Mouse (Mus musculus) neural tube, embryonic 15.5 days (tissue): ENCODE measurements around the gene Washc2. TPM values are rescaled to one million over a fixed set of nuclear protein-coding genes. Genes with fewer than 3 reads are reported as not detected.
"Not testable (repeated sequence)": the region's sequence is repeated elsewhere in the genome, so short reads cannot be mapped to it uniquely, and the experiment has no call there.

Source experiments
- ATAC-seq: fragments of 200-750 bp; cut with Nextera tagmentation; 2 replicates; pipeline ENCODE4 v1.8.0; 2017; ENCODE audit warnings: mild to moderate bottlenecking, moderate TSS enrichment, moderate library complexity; ENCODE audit not compliant: low FRiP score
- H3K27ac ChIP-seq: fragments of 300-500 bp; sonication (generic); replicated peaks from 2 replicates; pipeline ENCODE4 v1.5.1; 2015; ENCODE audit warnings: mild to moderate bottlenecking, inconsistent platforms
- H3K27me3 ChIP-seq: fragments of 300-500 bp; sonication (generic); replicated peaks from 2 replicates; pipeline ENCODE4 v1.6.1; 2015; ENCODE audit warnings: inconsistent platforms
- H3K36me3 ChIP-seq: fragments of 300-500 bp; sonication (generic); 2 replicates; pipeline ENCODE4 v1.6.1; 2015; ENCODE audit warnings: inconsistent platforms
- H3K4me1 ChIP-seq: fragments of 300-500 bp; sonication (generic); 2 replicates; pipeline ENCODE4 v1.6.1; 2015; ENCODE audit warnings: inconsistent platforms
- H3K4me2 ChIP-seq: fragments of 300-500 bp; sonication (generic); 2 replicates; pipeline ENCODE4 v1.6.1; 2015; ENCODE audit warnings: inconsistent platforms, mild to moderate bottlenecking, moderate library complexity
- H3K4me3 ChIP-seq: fragments of 300-500 bp; sonication (generic); replicated peaks from 2 replicates; pipeline ENCODE4 v1.5.1; 2015; ENCODE audit warnings: mild to moderate bottlenecking, inconsistent platforms
- H3K9ac ChIP-seq: fragments of 300-500 bp; sonication (generic); replicated peaks from 2 replicates; pipeline ENCODE4 v1.6.1; 2015; ENCODE audit warnings: mild to moderate bottlenecking, inconsistent platforms
- H3K9me3 ChIP-seq: fragments of 300-500 bp; sonication (generic); replicated peaks from 2 replicates; pipeline ENCODE4 v1.6.1; 2016; ENCODE audit warnings: inconsistent platforms
- WGBS: fragments of 180-500 bp; shearing (Covaris S2); methylation state at CpG from one replicate; pipeline ENCODE4 v1.1.7; 2015; ENCODE audit warnings: mixed read lengths; 5-methylcytosine and 5-hydroxymethylcytosine counted together
- polyA plus RNA-seq: library from polyadenylated mRNA; unstranded; fragments of >200 nt; fragmentation: Nextera tagmentation; extraction: Ambion mirVana; gene quantifications from 2 replicates; pipeline ENCODE4 v1.2.1, GENCODE M21; 2015

Gene Washc2
- 62.3 and 65.8 TPM in 2 replicates for polyA plus RNA-seq

DNA sequence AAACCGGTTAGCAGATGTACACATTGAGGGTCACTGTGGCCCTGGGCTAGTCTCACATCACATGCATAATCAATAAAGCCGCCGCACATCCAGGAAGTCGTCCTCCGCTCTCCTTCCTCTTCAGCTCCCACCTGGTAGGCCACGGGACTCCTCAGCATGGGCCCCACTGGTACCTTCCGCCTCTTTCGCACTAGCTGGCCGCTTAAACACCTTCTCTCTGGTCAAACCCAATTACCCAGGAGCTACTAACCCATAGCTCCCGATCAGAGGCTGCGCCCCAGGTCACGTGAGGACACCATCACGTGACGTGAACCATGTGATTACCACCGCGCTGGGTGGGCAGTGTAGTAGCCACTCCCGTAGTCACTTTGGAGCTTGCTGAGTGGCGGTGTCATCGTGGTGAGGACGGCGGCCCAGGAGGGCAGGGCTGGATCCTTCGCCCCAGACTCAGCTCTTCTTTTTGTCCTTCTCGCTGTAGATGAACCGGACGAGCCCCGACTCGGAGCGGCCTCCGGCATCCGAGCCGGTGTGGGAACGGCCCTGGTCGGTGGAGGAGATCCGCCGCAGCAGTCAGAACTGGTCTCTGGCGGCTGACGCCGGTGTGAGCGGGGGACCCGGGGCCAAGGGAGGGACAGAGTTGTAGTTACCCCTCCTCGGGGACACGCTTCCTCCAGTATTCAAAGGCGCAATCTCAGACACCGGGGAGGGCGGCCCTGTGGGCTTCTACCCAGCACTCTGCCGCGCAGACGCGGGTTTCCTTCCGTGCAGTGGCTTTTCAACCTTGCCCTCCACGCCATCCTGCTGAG, at the start of gene Washc2:
Gene Washc2 (plus strand): TSS at position 310 of the 806 bp plus-strand sequence.
- peak; percentile 98 for ATAC-seq
- H3K4me2 ChIP-seq: peak within 1 kb of the TSS; percentile 81
- H3K27me3 ChIP-seq: no peaks in the 10 kb centered on the region
- peak within 1 kb of the TSS; percentile 87 for H3K27ac ChIP-seq
- peaks cover 25% of the 10 kb centered on the region for H3K4me1 ChIP-seq
- peaks cover 18% of the 10 kb centered on the region for H3K36me3 ChIP-seq
- WGBS: under 1% methylated on average over 51 of the region's 51 CpGs
- peak within 1 kb of the TSS; percentile 87 for H3K9ac ChIP-seq
- H3K4me3 ChIP-seq: peak within 1 kb of the TSS; percentile 92
- no peaks in the 10 kb centered on the region for H3K9me3 ChIP-seq

DNA sequence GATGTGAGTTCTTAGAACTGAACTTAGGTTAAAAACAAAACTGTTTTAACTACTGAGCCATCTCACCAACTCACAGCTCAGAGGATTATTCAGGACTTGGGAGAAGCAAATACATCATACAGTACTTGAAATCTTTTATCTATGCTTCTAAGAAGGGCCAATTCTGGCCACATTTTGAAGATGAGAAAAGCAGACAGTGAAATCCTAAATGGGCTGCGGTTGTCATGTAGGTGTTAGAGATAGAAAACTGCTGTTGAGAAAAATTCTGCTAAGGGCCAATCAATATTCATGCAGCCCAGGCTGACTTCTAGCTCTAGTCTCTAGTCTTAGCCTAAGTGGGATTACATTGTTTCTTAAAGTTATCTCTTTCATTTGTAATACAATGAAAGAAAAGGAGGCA, 41.5 kb upstream of the Washc2 start:
- Histone ChIP-seq H3K36me3 (peaks cover 6% of the 10 kb centered on the region), H3K27ac (no peak overlapping the region), H3K9ac (no peak overlapping the region), H3K27me3 (no peaks in the 10 kb centered on the region), H3K9me3 (no peaks in the 10 kb centered on the region), H3K4me3 (no peak overlapping the region), H3K4me1 (no peaks in the 10 kb centered on the region), H3K4me2 (no peak overlapping the region)
- no peak for ATAC-seq
- 93% methylated on average over 1 of the region's 1 CpGs for WGBS

DNA sequence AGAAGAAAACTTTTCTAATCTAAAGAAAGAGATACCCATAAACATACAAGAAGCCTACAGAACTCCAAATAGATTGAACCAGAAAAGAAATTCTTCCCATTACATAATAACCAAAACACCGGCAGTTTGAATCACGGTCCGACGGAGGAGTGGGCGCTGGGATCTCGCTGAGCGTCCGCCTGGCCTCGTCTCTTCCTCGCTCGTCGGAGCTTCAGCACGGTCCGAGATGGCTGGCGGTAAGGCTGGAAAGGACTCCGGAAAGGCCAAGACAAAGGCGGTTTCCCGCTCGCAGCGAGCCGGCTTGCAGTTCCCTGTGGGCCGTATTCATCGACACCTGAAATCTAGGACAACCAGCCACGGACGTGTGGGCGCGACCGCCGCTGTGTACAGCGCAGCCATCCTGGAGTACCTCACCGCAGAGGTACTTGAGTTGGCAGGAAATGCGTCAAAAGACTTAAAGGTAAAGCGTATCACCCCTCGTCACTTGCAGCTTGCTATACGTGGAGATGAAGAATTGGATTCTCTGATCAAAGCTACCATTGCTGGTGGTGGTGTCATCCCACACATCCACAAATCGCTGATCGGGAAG, 34.2 kb upstream of the Washc2 start:
- WGBS: 70% methylated on average over 37 of the region's 37 CpGs
- not testable (repeated sequence) for H3K27ac ChIP-seq, H3K4me3 ChIP-seq, H3K27me3 ChIP-seq, H3K4me1 ChIP-seq, H3K9ac ChIP-seq, H3K4me2 ChIP-seq, ATAC-seq, H3K9me3 ChIP-seq
- peaks cover 12% of the 10 kb centered on the region for H3K36me3 ChIP-seq

DNA sequence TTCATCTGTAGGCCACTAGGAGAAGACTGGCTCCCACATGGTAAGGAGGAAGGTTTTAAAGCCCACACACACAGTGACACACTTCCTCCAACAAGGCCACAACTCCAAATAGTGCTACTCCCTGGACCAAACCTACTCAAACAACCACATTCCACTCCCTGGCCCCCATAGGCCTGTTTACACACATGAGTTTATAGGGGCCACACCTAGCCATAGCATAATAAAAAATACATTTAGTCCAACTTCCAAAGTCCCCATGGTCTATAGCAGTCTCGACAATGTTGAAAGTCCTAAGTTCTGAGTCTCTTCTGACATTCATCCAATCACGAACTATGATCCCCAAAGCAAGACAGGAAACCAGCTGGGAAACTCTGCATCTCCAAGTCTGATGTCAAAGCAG, 29.5 kb upstream of the Washc2 start:
- WGBS: 93% methylated on average over 2 of the region's 2 CpGs
- no peak overlapping the region for H3K9ac ChIP-seq

DNA sequence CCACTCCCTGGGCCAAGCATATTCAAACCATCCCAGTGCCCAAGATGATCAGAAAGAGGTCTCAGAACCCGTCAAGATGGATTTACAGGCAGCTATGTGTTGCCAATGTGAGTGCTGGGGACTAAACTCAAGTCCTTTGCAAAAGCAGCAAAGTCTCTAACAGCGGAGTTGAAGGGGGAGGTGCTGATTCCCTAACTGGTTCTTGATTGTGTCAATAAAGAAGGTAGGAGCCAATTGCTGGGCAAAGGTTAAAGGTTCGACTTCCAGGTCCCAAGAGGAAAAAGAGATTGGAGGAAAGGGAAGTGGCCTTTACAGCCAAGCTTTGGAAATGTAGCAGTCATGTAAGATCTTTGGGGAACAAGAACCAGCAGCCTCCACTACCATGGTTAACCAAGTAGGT, 27.1 kb upstream of the Washc2 start:
- no peak overlapping the region for H3K9ac ChIP-seq
- H3K4me3 ChIP-seq: no peak overlapping the region
- no peak for ATAC-seq
- H3K4me2 ChIP-seq: no peak overlapping the region
- no peak overlapping the region for H3K27ac ChIP-seq
- H3K27me3 ChIP-seq: no peaks in the 10 kb centered on the region
- WGBS: 60% methylated on average over 3 of the region's 3 CpGs
- H3K36me3 ChIP-seq: peaks cover 12% of the 10 kb centered on the region; the same call in 1 of the 2 replicates
- H3K9me3 ChIP-seq: no peaks in the 10 kb centered on the region
- H3K4me1 ChIP-seq: no peaks in the 10 kb centered on the region

More for the DNA sequence above, 29.5 kb upstream of the Washc2 start:
- ATAC-seq: no peak
- Histone ChIP-seq H3K4me3 (no peak overlapping the region), H3K9me3 (no peaks in the 10 kb centered on the region), H3K27ac (no peak overlapping the region), H3K4me1 (no peaks in the 10 kb centered on the region), H3K27me3 (no peaks in the 10 kb centered on the region), H3K36me3 (peaks cover 16% of the 10 kb centered on the region), H3K4me2 (no peak overlapping the region)

DNA sequence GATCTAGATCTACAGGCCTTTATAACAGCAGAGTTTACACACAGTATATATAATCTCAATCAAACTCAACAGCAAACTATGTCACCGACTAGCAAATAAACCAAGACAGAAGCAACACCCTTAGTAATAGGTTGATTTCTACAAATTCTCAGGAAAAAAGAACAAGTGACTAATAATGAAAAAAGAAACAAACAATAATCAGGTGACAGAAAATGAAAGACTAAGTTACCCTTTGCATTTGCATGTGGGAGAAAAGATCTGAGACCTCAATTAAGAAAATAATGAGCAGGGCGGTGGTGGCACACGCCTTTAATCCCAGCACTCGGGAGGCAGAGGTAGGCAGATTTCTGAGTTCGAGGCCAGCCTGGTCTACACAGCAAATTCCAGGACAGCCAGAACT, 24.3 kb upstream of the Washc2 start:
- Histone ChIP-seq H3K27me3 (no peaks in the 10 kb centered on the region), H3K4me2 (no peak overlapping the region), H3K4me1 (0 out of 2 replicates have a peak, but pooled peaks cover 3% of the 10 kb centered on the region), H3K4me3 (no peak overlapping the region), H3K9me3 (no peaks in the 10 kb centered on the region), H3K36me3 (peaks cover 5% of the 10 kb centered on the region; the same call in 1 of the 2 replicates), H3K27ac (no peak overlapping the region), H3K9ac (no peak overlapping the region)
- 91% methylated on average over 5 of the region's 5 CpGs for WGBS
- ATAC-seq: no peak

DNA sequence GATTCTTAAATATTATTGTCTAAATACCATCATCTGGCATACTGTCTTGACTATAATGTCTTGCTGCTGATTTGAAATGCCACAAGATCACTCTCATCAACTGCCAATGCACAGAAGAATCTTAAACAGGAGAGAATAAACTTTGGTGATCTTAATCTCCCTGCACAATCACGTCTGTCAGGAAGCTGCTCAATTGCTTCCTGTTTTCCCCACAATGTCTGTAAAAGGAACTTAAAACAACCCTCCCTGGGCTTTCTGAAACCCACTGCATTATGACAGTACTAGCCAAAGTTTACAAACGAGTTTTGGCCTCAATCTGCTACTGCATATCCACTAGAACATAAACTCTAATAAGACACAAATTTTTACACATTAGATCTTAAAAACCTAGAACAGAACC, 21.4 kb upstream of the Washc2 start:
- Histone ChIP-seq H3K36me3 (no peaks in the 10 kb centered on the region), H3K27me3 (no peaks in the 10 kb centered on the region), H3K9me3 (no peaks in the 10 kb centered on the region), H3K27ac (no peak overlapping the region), H3K9ac (no peak overlapping the region), H3K4me2 (no peak overlapping the region), H3K4me1 (peaks cover 19% of the 10 kb centered on the region), H3K4me3 (no peak overlapping the region)
- WGBS: 44% methylated on average over 2 of the region's 2 CpGs
- ATAC-seq: no peak

DNA sequence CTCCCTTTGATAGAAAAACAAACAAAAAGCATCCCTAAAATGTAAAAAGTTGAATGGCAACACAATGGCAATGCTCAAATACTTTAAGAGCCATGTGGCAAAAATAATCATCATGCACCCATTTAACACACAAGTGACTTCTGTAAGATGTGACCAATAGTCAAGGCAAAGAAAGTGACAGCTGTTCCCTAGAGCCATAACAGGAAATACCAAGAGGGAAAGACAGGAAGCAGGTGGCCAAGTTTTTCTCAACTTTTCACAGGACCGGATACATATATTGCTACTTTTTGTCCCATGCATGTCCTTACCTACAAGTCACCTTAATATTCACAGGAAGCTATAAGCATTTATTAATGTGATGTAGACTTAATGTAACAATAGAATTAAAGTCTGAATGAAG, 18.4 kb upstream of the Washc2 start:
- Histone ChIP-seq H3K27ac (no peak overlapping the region), H3K4me1 (peaks cover 37% of the 10 kb centered on the region), H3K9me3 (no peaks in the 10 kb centered on the region), H3K27me3 (no peaks in the 10 kb centered on the region), H3K9ac (no peak overlapping the region), H3K36me3 (no peaks in the 10 kb centered on the region), H3K4me3 (no peak overlapping the region), H3K4me2 (no peak overlapping the region)
- ATAC-seq: no peak
- 87% methylated on average over 1 of the region's 1 CpGs for WGBS

DNA sequence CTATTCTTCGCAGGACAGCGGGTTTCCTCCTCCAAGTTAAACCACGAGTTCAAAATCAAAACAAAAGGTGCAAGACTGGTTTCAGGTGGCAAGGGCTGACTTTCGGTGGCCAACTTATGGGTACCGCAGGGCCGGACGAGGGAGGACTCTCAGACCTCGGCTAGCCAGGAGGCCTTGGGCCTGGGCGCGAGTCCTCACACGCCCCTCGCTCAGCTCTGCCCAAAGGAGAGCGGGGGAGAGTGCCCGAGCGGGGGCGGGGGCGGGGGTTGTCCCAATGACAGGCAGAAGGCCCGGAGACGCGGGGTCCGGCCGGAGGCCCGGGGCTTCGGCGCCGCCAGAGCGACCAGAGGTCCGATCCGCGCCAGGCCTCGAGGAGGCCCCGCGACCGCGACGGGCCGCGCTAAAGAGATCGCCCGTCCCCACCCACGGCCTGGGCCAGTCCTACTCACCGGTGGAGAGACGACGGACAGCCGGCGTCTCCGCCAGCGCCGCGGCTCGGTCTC, 15.0 kb upstream of the Washc2 start:
- Histone ChIP-seq H3K36me3 (no peaks in the 10 kb centered on the region), H3K4me1 (peaks cover 34% of the 10 kb centered on the region), H3K9ac (peak overlapping the region; percentile 91), H3K4me3 (peak overlapping the region; percentile 97), H3K27me3 (no peaks in the 10 kb centered on the region), H3K9me3 (no peaks in the 10 kb centered on the region), H3K4me2 (peak overlapping the region; percentile 93), H3K27ac (peak overlapping the region; percentile 86)
- peak; percentile 86 for ATAC-seq
- 0% methylated on average over 26 of the region's 51 CpGs for WGBS

DNA sequence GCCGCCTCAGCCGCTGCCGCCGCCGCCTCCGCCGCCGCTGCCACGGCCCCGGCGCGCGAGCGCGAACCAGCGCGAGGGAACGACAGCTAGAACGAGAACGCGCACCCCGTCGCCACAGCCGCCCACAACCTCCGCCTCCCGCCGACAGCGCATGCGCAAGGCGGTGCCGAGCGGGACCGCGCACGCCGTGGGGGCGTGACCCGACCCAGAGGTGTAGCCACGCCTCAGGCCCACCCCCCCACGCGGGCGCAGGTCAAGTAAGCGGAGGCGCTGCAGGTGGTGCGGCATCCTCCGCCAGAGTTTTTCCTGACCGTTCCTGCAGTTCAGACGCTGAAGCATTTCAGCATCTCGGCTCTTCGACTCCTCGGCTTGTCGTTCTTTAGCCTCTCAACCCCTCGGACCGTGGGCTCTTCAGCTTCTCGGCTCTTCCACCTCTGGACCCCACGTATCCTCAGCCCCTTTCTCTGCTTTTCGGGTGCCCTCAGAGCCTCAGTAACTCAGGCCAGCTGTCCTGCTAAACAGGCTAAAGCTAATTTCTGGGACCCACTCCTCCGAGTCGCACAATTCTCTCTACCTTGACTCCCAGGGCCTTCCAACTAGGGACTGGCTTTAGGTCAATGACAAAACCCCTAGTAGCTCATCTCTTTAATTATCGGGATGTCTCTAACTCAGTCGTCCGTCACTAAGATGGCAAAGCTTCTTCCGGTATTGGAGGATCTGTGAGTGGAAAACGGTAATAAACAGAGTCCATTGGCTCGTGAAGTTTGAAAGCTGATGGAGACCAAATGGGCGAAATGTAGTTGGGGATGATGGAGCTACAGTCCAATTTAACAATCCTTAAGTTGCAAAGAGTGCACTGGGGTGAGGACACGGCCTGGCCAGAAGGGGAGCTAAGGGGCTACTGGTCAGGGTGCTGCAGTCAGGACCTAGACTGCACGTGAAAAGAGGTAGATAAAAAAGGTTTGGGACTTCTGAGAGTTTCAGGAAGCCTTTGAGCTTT, 14.1 kb upstream of the Washc2 start, which contains the start of gene Tmcc1:
Gene Tmcc1 (minus strand): TSS at position 93 of the 1,000 bp plus-strand sequence.
- Histone ChIP-seq H3K4me3 (peak within 1 kb of the TSS; percentile 97), H3K36me3 (no peaks in the 10 kb centered on the region), H3K9ac (peak within 1 kb of the TSS; percentile 91), H3K27ac (peak within 1 kb of the TSS; percentile 86), H3K9me3 (no peaks in the 10 kb centered on the region), H3K4me2 (peak within 1 kb of the TSS; percentile 93), H3K4me1 (peaks cover 34% of the 10 kb centered on the region), H3K27me3 (no peaks in the 10 kb centered on the region)
- WGBS: under 1% methylated on average over 54 of the region's 68 CpGs
- peak; percentile 92 for ATAC-seq

DNA sequence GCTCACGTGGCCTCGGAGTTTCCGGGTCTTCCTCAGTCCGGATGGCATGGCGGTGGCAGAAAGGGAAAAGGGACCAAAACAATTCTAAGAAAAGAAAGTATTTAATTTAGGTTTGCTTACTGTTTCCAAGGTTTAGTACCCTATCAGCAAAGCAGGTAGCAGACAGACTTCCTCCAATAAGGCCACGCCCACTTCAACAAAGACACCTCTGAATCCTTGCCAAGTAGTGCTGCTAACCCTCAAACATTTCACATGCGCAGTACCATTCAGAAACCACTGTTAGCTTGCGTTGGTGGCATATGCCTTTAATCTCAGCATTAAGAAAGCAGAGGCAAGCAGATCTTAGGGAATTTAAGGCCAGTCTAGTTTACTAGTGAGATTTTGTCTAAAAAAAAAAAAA, 12.0 kb upstream of the Washc2 start:
- Histone ChIP-seq H3K4me3 (no peak overlapping the region), H3K4me1 (peaks cover 25% of the 10 kb centered on the region), H3K27me3 (no peaks in the 10 kb centered on the region; the same call in 1 of the 2 replicates), H3K9me3 (no peaks in the 10 kb centered on the region), H3K27ac (no peak overlapping the region), H3K36me3 (no peaks in the 10 kb centered on the region), H3K4me2 (no peak overlapping the region), H3K9ac (no peak overlapping the region)
- no peak for ATAC-seq
- WGBS: 79% methylated on average over 8 of the region's 8 CpGs
